Mouse (Mus musculus) embryonic facial prominence, embryonic 13.5 days (tissue): Measurements from ENCODE around the gene Tigd3. TPM values are rescaled to one million over a fixed set of nuclear protein-coding genes. Genes with fewer than 3 reads are reported as not detected.

Experiments used
- ATAC-seq: fragments of 200-750 bp; cut with Nextera tagmentation; 2 replicates; pipeline ENCODE4 v1.8.0; 2017; ENCODE audit warnings: low read depth; ENCODE audit not compliant: insufficient number of reproducible peaks, insufficient read depth, low FRiP score, low TSS enrichment
- H3K27ac ChIP-seq: fragments of 300-500 bp; sonication (generic); 2 replicates; pipeline ENCODE4 v1.5.1; 2015; ENCODE audit warnings: moderate library complexity, mild to moderate bottlenecking, inconsistent platforms
- H3K27me3 ChIP-seq: fragments of 300-500 bp; sonication (generic); 2 replicates; pipeline ENCODE4 v1.6.1; 2015; ENCODE audit warnings: mild to moderate bottlenecking, inconsistent platforms
- H3K36me3 ChIP-seq: fragments of 300-500 bp; sonication (generic); 2 replicates; pipeline ENCODE4 v1.6.1; 2015; ENCODE audit warnings: mild to moderate bottlenecking, inconsistent platforms
- H3K4me1 ChIP-seq: fragments of 300-500 bp; sonication (generic); 2 replicates; pipeline ENCODE4 v1.6.1; 2015; ENCODE audit warnings: inconsistent platforms
- H3K4me2 ChIP-seq: fragments of 300-500 bp; sonication (generic); 2 replicates; pipeline ENCODE4 v1.6.1; 2015; ENCODE audit warnings: moderate library complexity, mild to moderate bottlenecking, inconsistent platforms
- H3K4me3 ChIP-seq: fragments of 300-500 bp; sonication (generic); 2 replicates; pipeline ENCODE4 v1.5.1; 2015; ENCODE audit warnings: mild to moderate bottlenecking, inconsistent platforms
- H3K9ac ChIP-seq: fragments of 300-500 bp; sonication (generic); 2 replicates; pipeline ENCODE4 v1.6.1; 2015; ENCODE audit warnings: mild to moderate bottlenecking, inconsistent platforms
- H3K9me3 ChIP-seq: fragments of 300-500 bp; sonication (generic); 2 replicates; pipeline ENCODE4 v1.6.1; 2016; ENCODE audit warnings: inconsistent platforms
- whole genome bisulfite sequencing: fragments of 180-500 bp; shearing (Covaris S2); methylation state at CpG from one replicate; pipeline ENCODE4 v1.1.7; 2015; ENCODE audit warnings: mixed read lengths; 5-methylcytosine and 5-hydroxymethylcytosine counted together
- polyA plus RNA-seq: library from polyadenylated mRNA; unstranded; fragments of >200 nt; fragmentation: Nextera tagmentation; extraction: Ambion mirVana; gene quantifications from 2 replicates; pipeline ENCODE4 v1.2.1, GENCODE M21; 2015

The Tigd3 gene
- polyA plus RNA-seq: 3.8 and 4.7 TPM in 2 replicates

- Histone ChIP-seq H3K4me2 (peak within 1 kb of the TSS; percentile 83), H3K27ac (no peak within 1 kb of the TSS), H3K4me1 (peaks cover 18% of the 10 kb centered on the region), H3K4me3 (peak within 1 kb of the TSS; percentile 61), H3K9me3 (no peaks in the 10 kb centered on the region), H3K36me3 (peaks cover 44% of the 10 kb centered on the region), H3K9ac (peak within 1 kb of the TSS; percentile 86), H3K27me3 (no peaks in the 10 kb centered on the region)
- WGBS: 2% methylated on average over 35 of the region's 36 CpGs
- ATAC-seq: peak; percentile 90
These were observed at the start of gene Tigd3 for GRCm38 (mm10) chr19:5894002-5894678. TSS of gene Tigd3 (minus strand) at chr19:5894149.

GRCm38 (mm10) chr19:5943404-5943803 is 49.5 kb upstream of the Tigd3 start:
- H3K27me3 ChIP-seq: no peaks in the 10 kb centered on the region
- no peak for ATAC-seq
- H3K36me3 ChIP-seq: peaks cover 75% of the 10 kb centered on the region
- H3K9ac ChIP-seq: 0 out of 2 replicates have a peak overlapping the region, but pooled peaks have one; percentile 6
- peaks cover 26% of the 10 kb centered on the region for H3K4me1 ChIP-seq
- no peak overlapping the region for H3K27ac ChIP-seq
- no peak overlapping the region for H3K4me3 ChIP-seq
- 93% methylated on average over 15 of the region's 15 CpGs for WGBS
- H3K4me2 ChIP-seq: no peak overlapping the region
- no peaks in the 10 kb centered on the region for H3K9me3 ChIP-seq

DNA sequence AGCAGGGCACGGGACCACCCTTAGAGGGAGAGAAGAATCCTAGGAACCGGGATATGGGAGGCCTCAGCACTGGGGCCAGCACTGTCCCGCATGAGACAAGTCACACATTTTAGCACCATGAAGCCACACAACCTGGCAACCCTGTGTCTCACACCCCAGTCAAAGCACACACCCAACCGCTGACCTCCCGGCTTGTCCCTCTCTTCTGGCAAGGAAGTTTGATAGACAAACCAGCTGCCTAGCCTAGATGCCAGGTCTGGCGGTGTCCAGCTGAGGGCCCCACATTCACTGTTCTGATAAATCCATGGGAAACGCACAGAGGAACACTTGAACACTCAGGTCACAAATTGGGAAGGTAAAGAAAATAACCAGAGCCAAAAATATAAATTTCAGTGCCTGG is 48.6 kb upstream of the Tigd3 start:
- 94% methylated on average over 7 of the region's 7 CpGs for WGBS
- no peak for ATAC-seq
- H3K4me3 ChIP-seq: no peak overlapping the region
- no peaks in the 10 kb centered on the region for H3K27me3 ChIP-seq
- H3K4me2 ChIP-seq: no peak overlapping the region
- H3K9me3 ChIP-seq: no peaks in the 10 kb centered on the region
- H3K27ac ChIP-seq: no peak overlapping the region
- peaks cover 67% of the 10 kb centered on the region for H3K36me3 ChIP-seq
- H3K9ac ChIP-seq: no peak overlapping the region
- peaks cover 33% of the 10 kb centered on the region for H3K4me1 ChIP-seq

DNA sequence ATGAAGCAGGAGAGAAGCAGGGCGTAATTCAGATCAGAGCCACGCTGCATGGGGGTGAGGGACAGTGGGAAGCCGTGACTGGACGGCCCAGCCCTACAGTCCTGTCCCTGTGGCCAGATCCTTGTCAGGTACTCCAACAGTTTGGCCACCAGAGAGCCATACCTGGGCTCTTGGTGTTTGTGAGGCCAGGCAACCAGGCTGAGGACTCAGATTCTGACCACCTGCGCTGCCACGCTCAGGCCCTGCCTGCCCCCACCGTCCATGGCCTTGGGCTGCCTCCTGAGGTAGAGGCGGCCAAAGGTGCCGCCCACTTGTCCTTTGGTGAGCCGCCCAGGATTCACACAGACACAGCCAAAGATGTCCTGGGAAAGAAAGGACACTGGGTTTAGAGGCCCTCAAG is 46.7 kb upstream of the Tigd3 start:
- Histone ChIP-seq H3K27me3 (no peaks in the 10 kb centered on the region), H3K9me3 (no peaks in the 10 kb centered on the region), H3K27ac (peak overlapping the region; percentile 88), H3K4me2 (no peak overlapping the region), H3K4me1 (peaks cover 38% of the 10 kb centered on the region), H3K4me3 (no peak overlapping the region), H3K36me3 (peaks cover 52% of the 10 kb centered on the region), H3K9ac (0 out of 2 replicates have a peak overlapping the region, but pooled peaks have one; percentile 2)
- 84% methylated on average over 10 of the region's 10 CpGs for WGBS
- ATAC-seq: no peak

GRCm38 (mm10) chr19:5940173-5940572 is 46.2 kb upstream of the Tigd3 start:
- no peaks in the 10 kb centered on the region for H3K27me3 ChIP-seq
- ATAC-seq: 0 out of 2 replicates have a peak, but pooled peaks have one; percentile 48
- H3K9me3 ChIP-seq: no peaks in the 10 kb centered on the region
- WGBS: 44% methylated on average over 4 of the region's 4 CpGs
- H3K9ac ChIP-seq: 0 out of 2 replicates have a peak overlapping the region, but pooled peaks have one; percentile 32
- peaks cover 34% of the 10 kb centered on the region for H3K4me1 ChIP-seq
- H3K27ac ChIP-seq: peak overlapping the region; percentile 88
- H3K4me3 ChIP-seq: no peak overlapping the region
- H3K4me2 ChIP-seq: no peak overlapping the region
- H3K36me3 ChIP-seq: peaks cover 48% of the 10 kb centered on the region

- Histone ChIP-seq H3K4me3 (no peak overlapping the region), H3K36me3 (peaks cover 46% of the 10 kb centered on the region), H3K4me1 (peaks cover 30% of the 10 kb centered on the region), H3K9me3 (no peaks in the 10 kb centered on the region), H3K27me3 (no peaks in the 10 kb centered on the region), H3K4me2 (no peak overlapping the region), H3K9ac (0 out of 2 replicates have a peak overlapping the region, but pooled peaks have one; percentile 32), H3K27ac (peak overlapping the region; percentile 88)
- WGBS: 76% methylated on average over 5 of the region's 5 CpGs
- ATAC-seq: no peak
These were observed 45.8 kb upstream of the Tigd3 start for GRCm38 (mm10) chr19:5939715-5940114.

- Histone ChIP-seq H3K27me3 (no peaks in the 10 kb centered on the region), H3K4me1 (peaks cover 27% of the 10 kb centered on the region), H3K27ac (no peak overlapping the region), H3K4me3 (no peak overlapping the region), H3K36me3 (peaks cover 42% of the 10 kb centered on the region), H3K9me3 (no peaks in the 10 kb centered on the region), H3K4me2 (no peak overlapping the region), H3K9ac (no peak overlapping the region)
- WGBS: 87% methylated on average over 6 of the region's 6 CpGs
- no peak for ATAC-seq
These were observed 44.6 kb upstream of the Tigd3 start for GRCm38 (mm10) chr19:5938516-5938915.

DNA sequence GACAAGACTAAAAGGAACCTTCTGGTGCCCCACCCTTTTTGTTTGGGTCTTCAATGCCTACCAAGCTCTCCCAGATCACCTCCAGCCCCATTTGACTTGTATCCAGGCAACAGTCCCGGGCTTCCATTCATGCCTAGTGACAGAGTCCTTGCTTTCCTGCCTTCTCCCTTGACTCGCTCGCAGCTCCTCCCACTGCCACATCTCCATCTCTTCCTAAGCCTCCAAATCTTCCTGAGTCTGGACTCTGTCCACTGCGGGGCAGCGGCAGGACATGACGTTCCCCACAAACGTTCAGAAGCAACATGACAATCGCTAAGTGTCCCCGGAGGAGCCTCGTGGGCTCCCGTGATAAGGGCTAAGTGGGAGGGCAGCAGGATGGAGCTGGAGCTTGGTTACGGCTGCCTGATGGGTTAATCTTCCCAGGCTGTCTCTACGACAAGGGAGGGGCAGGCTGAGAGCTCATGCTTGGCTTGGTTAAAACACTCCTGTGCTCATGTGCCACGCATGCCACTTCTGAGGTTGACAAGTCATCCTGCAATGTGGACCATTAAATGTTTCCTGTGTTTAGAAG is 44.0 kb upstream of the Tigd3 start:
- no peak overlapping the region for H3K4me3 ChIP-seq
- peaks cover 27% of the 10 kb centered on the region for H3K4me1 ChIP-seq
- no peak for ATAC-seq
- H3K9ac ChIP-seq: 0 out of 2 replicates have a peak overlapping the region, but pooled peaks have one; percentile 40
- WGBS: 48% methylated on average over 14 of the region's 14 CpGs
- peaks cover 36% of the 10 kb centered on the region for H3K36me3 ChIP-seq
- no peaks in the 10 kb centered on the region for H3K27me3 ChIP-seq
- no peaks in the 10 kb centered on the region for H3K9me3 ChIP-seq
- H3K27ac ChIP-seq: no peak overlapping the region
- no peak overlapping the region for H3K4me2 ChIP-seq

DNA sequence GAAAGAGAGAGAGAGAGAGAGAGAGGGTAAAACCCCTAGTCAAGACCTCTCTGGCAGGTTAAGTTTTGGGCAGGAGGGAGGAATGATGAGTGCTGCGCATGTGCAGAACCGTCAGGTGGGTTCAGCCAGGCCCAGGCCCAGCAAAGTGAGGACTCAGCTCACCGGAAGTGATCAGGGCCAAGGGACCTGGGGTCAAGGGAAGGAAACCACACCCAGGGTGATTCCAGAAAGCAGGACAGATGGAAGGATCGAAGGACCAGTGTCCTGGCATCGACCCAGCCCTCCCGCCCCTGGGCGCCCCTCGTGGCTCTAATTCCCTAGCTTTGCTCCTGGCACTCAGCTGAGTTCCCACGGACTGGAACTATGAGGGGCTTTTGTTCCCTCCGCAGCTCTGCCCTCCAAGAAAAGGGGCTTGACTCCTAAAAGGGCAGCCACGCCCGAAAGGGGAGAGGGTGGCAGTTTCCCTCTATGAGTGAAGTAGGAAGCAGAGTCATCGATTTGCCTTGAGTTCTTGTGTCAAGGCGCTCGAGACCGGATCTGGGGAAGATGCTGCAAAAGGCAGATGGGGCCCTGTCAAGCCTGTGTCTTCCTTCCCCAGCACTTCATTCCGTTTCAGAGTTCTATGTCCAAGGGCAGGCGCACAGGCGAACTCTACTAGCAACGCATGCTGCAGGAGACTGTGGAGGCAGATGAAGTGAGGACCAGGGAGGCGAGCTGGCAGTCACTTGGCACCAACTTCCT is 43.3 kb upstream of the Tigd3 start:
- Histone ChIP-seq H3K9ac (no peak overlapping the region), H3K27ac (no peak overlapping the region), H3K36me3 (peaks cover 29% of the 10 kb centered on the region), H3K4me2 (no peak overlapping the region), H3K9me3 (no peaks in the 10 kb centered on the region), H3K27me3 (no peaks in the 10 kb centered on the region), H3K4me1 (peaks cover 27% of the 10 kb centered on the region), H3K4me3 (no peak overlapping the region)
- no peak for ATAC-seq
- 79% methylated on average over 21 of the region's 21 CpGs for WGBS

GRCm38 (mm10) chr19:5935691-5936090 is 41.7 kb upstream of the Tigd3 start:
- peaks cover 26% of the 10 kb centered on the region for H3K4me1 ChIP-seq
- H3K27me3 ChIP-seq: no peaks in the 10 kb centered on the region
- ATAC-seq: no peak
- no peak overlapping the region for H3K4me2 ChIP-seq
- no peak overlapping the region for H3K9ac ChIP-seq
- no peak overlapping the region for H3K4me3 ChIP-seq
- peaks cover 15% of the 10 kb centered on the region for H3K36me3 ChIP-seq
- H3K27ac ChIP-seq: no peak overlapping the region
- 80% methylated on average over 5 of the region's 5 CpGs for WGBS
- no peaks in the 10 kb centered on the region for H3K9me3 ChIP-seq

GRCm38 (mm10) chr19:5935266-5935665 is 41.3 kb upstream of the Tigd3 start:
- no peak for ATAC-seq
- WGBS: 46% methylated on average over 3 of the region's 3 CpGs
- Histone ChIP-seq H3K9ac (no peak overlapping the region), H3K27me3 (no peaks in the 10 kb centered on the region), H3K27ac (no peak overlapping the region), H3K4me3 (no peak overlapping the region), H3K9me3 (no peaks in the 10 kb centered on the region), H3K4me2 (no peak overlapping the region), H3K36me3 (peaks cover 11% of the 10 kb centered on the region), H3K4me1 (peaks cover 22% of the 10 kb centered on the region)
